Comparison of ENCODE assay signal across 44 mouse cellular contexts in genomic region chr4:120058157-120058556, GRCm38 (mm10). TPM values are rescaled to one million over a fixed set of nuclear protein-coding genes. Genes with fewer than 3 reads are reported as not detected.
"Had no signal": no experiment of that assay in that cellular context is flagged by ENCODE, and none has a peak within 500 bp of the region (broad histone marks: within the 10 kb centered on the region; RNA-seq: fewer than 3 reads in every experiment).

No protein-coding gene starts in this region.

- H3K9ac ChIP-seq: limb, embryonic 12.5 days; limb, embryonic 13.5 days; limb, embryonic 15.5 days; liver, embryonic 12.5 days; liver, embryonic 13.5 days; liver, embryonic 14.5 days; liver, embryonic 15.5 days; liver, postnatal 0 days; lung, embryonic 14.5 days; lung, embryonic 15.5 days; midbrain, embryonic 12.5 days; midbrain, embryonic 13.5 days; midbrain, embryonic 15.5 days; neural tube, embryonic 12.5 days had no signal

- H3K4me3 ChIP-seq: left cerebral cortex, adult 2 months; limb, embryonic 10.5 days; limb, embryonic 12.5 days; limb, embryonic 13.5 days; limb, embryonic 15.5 days; liver, embryonic 12.5 days; liver, embryonic 13.5 days; liver, embryonic 15.5 days; lung, embryonic 15.5 days; megakaryocyte, embryonic 14.5 days; midbrain, embryonic 12.5 days; midbrain, embryonic 13.5 days; midbrain, embryonic 15.5 days; myocyte; neural tube, embryonic 12.5 days had no signal

- ATAC-seq: liver, embryonic 12.5 days; liver, postnatal 0 days; lung, postnatal 0 days; midbrain, embryonic 13.5 days; midbrain, embryonic 15.5 days; midbrain, embryonic 16.5 days had no signal

- H3K9me3 ChIP-seq: limb, embryonic 10.5 days; limb, embryonic 12.5 days; limb, embryonic 13.5 days; limb, embryonic 15.5 days; liver, embryonic 12.5 days; liver, embryonic 13.5 days; liver, embryonic 15.5 days; lung, embryonic 15.5 days; midbrain, embryonic 12.5 days; midbrain, embryonic 13.5 days; midbrain, embryonic 15.5 days; neural tube, embryonic 12.5 days had no signal

- DNase-seq: left cerebral cortex, postnatal 4 days; liver; liver, embryonic 13.5 days; liver, postnatal 0 days; lung, adult 18-20 months; lung, adult 2 months; lung, embryonic 14.5 days; lung, postnatal 14 days; midbrain, embryonic 14.5 days had no signal

- H3K4me2 ChIP-seq: limb, embryonic 12.5 days; limb, embryonic 13.5 days; limb, embryonic 15.5 days; liver, embryonic 11.5 days; liver, embryonic 12.5 days; liver, embryonic 13.5 days; liver, embryonic 15.5 days; lung, embryonic 14.5 days; lung, embryonic 15.5 days; midbrain, embryonic 12.5 days; midbrain, embryonic 13.5 days; midbrain, embryonic 15.5 days; neural tube, embryonic 12.5 days had no signal

- H3K36me3 ChIP-seq: limb, embryonic 10.5 days; limb, embryonic 12.5 days; limb, embryonic 13.5 days; limb, embryonic 15.5 days; liver, embryonic 12.5 days; liver, embryonic 13.5 days; liver, embryonic 15.5 days; lung, embryonic 15.5 days; midbrain, embryonic 12.5 days; midbrain, embryonic 13.5 days; midbrain, embryonic 15.5 days; neural tube, embryonic 12.5 days had no signal

- H3K27ac ChIP-seq: left cerebral cortex, adult 2 months; limb, embryonic 10.5 days; limb, embryonic 12.5 days; limb, embryonic 13.5 days; limb, embryonic 15.5 days; liver, embryonic 12.5 days; liver, embryonic 13.5 days; liver, embryonic 14.5 days; liver, embryonic 15.5 days; lung, embryonic 15.5 days; macrophage; midbrain, embryonic 12.5 days; midbrain, embryonic 13.5 days; midbrain, embryonic 15.5 days; neural tube, embryonic 12.5 days had no signal

- H3K4me1 ChIP-seq: limb, embryonic 10.5 days; limb, embryonic 12.5 days; limb, embryonic 13.5 days; limb, embryonic 15.5 days; liver, embryonic 12.5 days; liver, embryonic 13.5 days; lung, embryonic 15.5 days; midbrain, embryonic 12.5 days; midbrain, embryonic 13.5 days; midbrain, embryonic 15.5 days; neural tube, embryonic 12.5 days had no signal

- H3K27me3 ChIP-seq: limb, embryonic 12.5 days; limb, embryonic 13.5 days; liver, embryonic 12.5 days; liver, embryonic 13.5 days; liver, embryonic 15.5 days; lung, embryonic 15.5 days; midbrain, embryonic 12.5 days; midbrain, embryonic 13.5 days; midbrain, embryonic 15.5 days; neural tube, embryonic 12.5 days had no signal

RNA-seq across cellular contexts. Expression of gene AL607142.1, which starts 6.6 kb away (rescaled TPM):
- total RNA-seq: left cerebral cortex, adult 18-20 months; left cerebral cortex, adult 2 months; left cerebral cortex, adult 8-10 months; left cerebral cortex, postnatal 14 days; left cerebral cortex, postnatal 25 days; left cerebral cortex, postnatal 36 days; left cerebral cortex, postnatal 4 days; liver, adult 2 months; megakaryocyte progenitor cell, adult 5-6 weeks; megakaryocyte, adult 5-6 weeks; megakaryocyte-erythroid progenitor cell, adult 5-6 weeks; midbrain, postnatal 0 days; monocyte, adult 5-6 weeks had no signal
- polyA plus RNA-seq: limb, embryonic 10.5 days; limb, embryonic 11.5 days; limb, embryonic 12.5 days; limb, embryonic 13.5 days; limb, embryonic 14.5 days; limb, embryonic 15.5 days; liver, adult 2 months; liver, embryonic 11.5 days; liver, embryonic 12.5 days; liver, embryonic 13.5 days; liver, embryonic 14.5 days; liver, embryonic 15.5 days; liver, embryonic 16.5 days; liver, postnatal 0 days; lung, adult 2 months; lung, embryonic 14.5 days; lung, embryonic 15.5 days; lung, embryonic 16.5 days; lung, postnatal 0 days; macrophage; midbrain, embryonic 12.5 days; midbrain, embryonic 13.5 days; midbrain, embryonic 14.5 days; midbrain, embryonic 15.5 days; midbrain, embryonic 16.5 days; midbrain, postnatal 0 days; myocyte; neural tube, embryonic 11.5 days; neural tube, embryonic 12.5 days had no signal
